Mouse (Mus musculus) embryonic facial prominence, embryonic 13.5 days (tissue): Measurements from ENCODE around the gene Slc18a2. TPM values are rescaled to one million over a fixed set of nuclear protein-coding genes. Genes with fewer than 3 reads are reported as not detected.

Experiments
- ATAC-seq: fragments of 200-750 bp; cut with Nextera tagmentation; 2 replicates; pipeline ENCODE4 v1.8.0; 2017; ENCODE audit warnings: low read depth; ENCODE audit not compliant: insufficient number of reproducible peaks, insufficient read depth, low FRiP score, low TSS enrichment
- H3K27ac ChIP-seq: fragments of 300-500 bp; sonication (generic); 2 replicates; pipeline ENCODE4 v1.5.1; 2015; ENCODE audit warnings: moderate library complexity, mild to moderate bottlenecking, inconsistent platforms
- H3K27me3 ChIP-seq: fragments of 300-500 bp; sonication (generic); 2 replicates; pipeline ENCODE4 v1.6.1; 2015; ENCODE audit warnings: mild to moderate bottlenecking, inconsistent platforms
- H3K36me3 ChIP-seq: fragments of 300-500 bp; sonication (generic); 2 replicates; pipeline ENCODE4 v1.6.1; 2015; ENCODE audit warnings: mild to moderate bottlenecking, inconsistent platforms
- H3K4me1 ChIP-seq: fragments of 300-500 bp; sonication (generic); 2 replicates; pipeline ENCODE4 v1.6.1; 2015; ENCODE audit warnings: inconsistent platforms
- H3K4me2 ChIP-seq: fragments of 300-500 bp; sonication (generic); 2 replicates; pipeline ENCODE4 v1.6.1; 2015; ENCODE audit warnings: moderate library complexity, mild to moderate bottlenecking, inconsistent platforms
- H3K4me3 ChIP-seq: fragments of 300-500 bp; sonication (generic); 2 replicates; pipeline ENCODE4 v1.5.1; 2015; ENCODE audit warnings: mild to moderate bottlenecking, inconsistent platforms
- H3K9ac ChIP-seq: fragments of 300-500 bp; sonication (generic); 2 replicates; pipeline ENCODE4 v1.6.1; 2015; ENCODE audit warnings: mild to moderate bottlenecking, inconsistent platforms
- H3K9me3 ChIP-seq: fragments of 300-500 bp; sonication (generic); 2 replicates; pipeline ENCODE4 v1.6.1; 2016; ENCODE audit warnings: inconsistent platforms
- WGBS: fragments of 180-500 bp; shearing (Covaris S2); methylation state at CpG from one replicate; pipeline ENCODE4 v1.1.7; 2015; ENCODE audit warnings: mixed read lengths; 5-methylcytosine and 5-hydroxymethylcytosine counted together
- polyA plus RNA-seq: library from polyadenylated mRNA; unstranded; fragments of >200 nt; fragmentation: Nextera tagmentation; extraction: Ambion mirVana; gene quantifications from 2 replicates; pipeline ENCODE4 v1.2.1, GENCODE M21; 2015

Slc18a2 gene
- 9.0 and 10.1 TPM in 2 replicates for polyA plus RNA-seq

GRCm38 (mm10) chr19:59260718-59261442, at the start of gene Slc18a2:
Slc18a2 (plus strand) TSS chr19:59260896.
- no peaks in the 10 kb centered on the region for H3K36me3 ChIP-seq
- ATAC-seq = peak; percentile 72; the same call in 1 of the 2 replicates
- WGBS = under 1% methylated on average over 55 of the region's 55 CpGs
- H3K4me2 ChIP-seq = peak within 1 kb of the TSS; percentile 89
- no peak within 1 kb of the TSS for H3K27ac ChIP-seq
- H3K27me3 ChIP-seq = peaks cover 41% of the 10 kb centered on the region
- H3K4me1 ChIP-seq = peaks cover 14% of the 10 kb centered on the region
- H3K9me3 ChIP-seq = peaks cover 5% of the 10 kb centered on the region; the same call in 1 of the 2 replicates
- H3K9ac ChIP-seq = peak within 1 kb of the TSS; percentile 59
- H3K4me3 ChIP-seq = peak within 1 kb of the TSS; percentile 49

- no peak overlapping the region for H3K27ac ChIP-seq
- peaks cover 8% of the 10 kb centered on the region; the same call in 1 of the 2 replicates for H3K27me3 ChIP-seq
- ATAC-seq = no peak
- H3K36me3 ChIP-seq = no peaks in the 10 kb centered on the region
- WGBS = 81% methylated on average over 3 of the region's 3 CpGs
- no peaks in the 10 kb centered on the region for H3K4me1 ChIP-seq
- no peak overlapping the region for H3K9ac ChIP-seq
- no peaks in the 10 kb centered on the region for H3K9me3 ChIP-seq
- H3K4me2 ChIP-seq = no peak overlapping the region
- H3K4me3 ChIP-seq = no peak overlapping the region
Measured at GRCm38 (mm10) chr19:59216891-59217290, 43.8 kb upstream of the Slc18a2 start.

- no peak within 1 kb of the TSS for H3K27ac ChIP-seq
- no peak within 1 kb of the TSS for H3K9ac ChIP-seq
- H3K4me2 ChIP-seq = no peak within 1 kb of the TSS
- WGBS = 86% methylated on average over 8 of the region's 8 CpGs
- H3K36me3 ChIP-seq = no peaks in the 10 kb centered on the region
- H3K9me3 ChIP-seq = no peaks in the 10 kb centered on the region
- peaks cover 8% of the 10 kb centered on the region; the same call in 1 of the 2 replicates for H3K27me3 ChIP-seq
- ATAC-seq = no peak
- H3K4me3 ChIP-seq = no peak within 1 kb of the TSS
- no peaks in the 10 kb centered on the region for H3K4me1 ChIP-seq
Measured at GRCm38 (mm10) chr19:59218991-59219390, 41.7 kb upstream of the Slc18a2 start, which contains the start of gene Kcnk18. Kcnk18 (plus strand) TSS chr19:59219214.

- no peak overlapping the region for H3K9ac ChIP-seq
- ATAC-seq = no peak
- WGBS = 66% methylated on average over 3 of the region's 3 CpGs
- H3K9me3 ChIP-seq = no peaks in the 10 kb centered on the region
- no peak overlapping the region for H3K27ac ChIP-seq
- H3K4me1 ChIP-seq = no peaks in the 10 kb centered on the region
- H3K36me3 ChIP-seq = no peaks in the 10 kb centered on the region
- no peak overlapping the region for H3K4me2 ChIP-seq
- peaks cover 8% of the 10 kb centered on the region; the same call in 1 of the 2 replicates for H3K27me3 ChIP-seq
- H3K4me3 ChIP-seq = no peak overlapping the region
Measured at GRCm38 (mm10) chr19:59221131-59221530, 39.6 kb upstream of the Slc18a2 start.

GRCm38 (mm10) chr19:59228376-59228775, 32.3 kb upstream of the Slc18a2 start:
- no peak overlapping the region for H3K4me2 ChIP-seq
- 69% methylated on average over 3 of the region's 3 CpGs for WGBS

GRCm38 (mm10) chr19:59232786-59233185, 27.9 kb upstream of the Slc18a2 start:
- no peaks in the 10 kb centered on the region for H3K9me3 ChIP-seq
- no peaks in the 10 kb centered on the region for H3K27me3 ChIP-seq
- H3K4me2 ChIP-seq = no peak overlapping the region
- 56% methylated on average over 5 of the region's 5 CpGs for WGBS
- no peak for ATAC-seq
- H3K4me3 ChIP-seq = no peak overlapping the region
- no peaks in the 10 kb centered on the region for H3K36me3 ChIP-seq
- H3K9ac ChIP-seq = no peak overlapping the region
- H3K27ac ChIP-seq = no peak overlapping the region
- H3K4me1 ChIP-seq = no peaks in the 10 kb centered on the region

More at GRCm38 (mm10) chr19:59228376-59228775, 32.3 kb upstream of the Slc18a2 start:
- ATAC-seq = no peak
- H3K9me3 ChIP-seq = no peaks in the 10 kb centered on the region
- H3K27me3 ChIP-seq = no peaks in the 10 kb centered on the region
- no peak overlapping the region for H3K27ac ChIP-seq
- H3K4me1 ChIP-seq = no peaks in the 10 kb centered on the region
- H3K9ac ChIP-seq = no peak overlapping the region
- H3K36me3 ChIP-seq = no peaks in the 10 kb centered on the region
- no peak overlapping the region for H3K4me3 ChIP-seq

- no peak overlapping the region for H3K4me3 ChIP-seq
- 87% methylated on average over 18 of the region's 18 CpGs for WGBS
- no peaks in the 10 kb centered on the region for H3K4me1 ChIP-seq
- ATAC-seq = no peak
- no peaks in the 10 kb centered on the region for H3K27me3 ChIP-seq
- no peaks in the 10 kb centered on the region for H3K9me3 ChIP-seq
- no peaks in the 10 kb centered on the region for H3K36me3 ChIP-seq
- no peak overlapping the region for H3K9ac ChIP-seq
- H3K4me2 ChIP-seq = no peak overlapping the region
- no peak overlapping the region for H3K27ac ChIP-seq
Measured at GRCm38 (mm10) chr19:59235001-59235400, 25.7 kb upstream of the Slc18a2 start.

GRCm38 (mm10) chr19:59236046-59236445, 24.6 kb upstream of the Slc18a2 start:
- Histone ChIP-seq H3K36me3 (no peaks in the 10 kb centered on the region), H3K4me2 (no peak overlapping the region), H3K9me3 (no peaks in the 10 kb centered on the region), H3K4me1 (no peaks in the 10 kb centered on the region), H3K27me3 (no peaks in the 10 kb centered on the region; the same call in 1 of the 2 replicates), H3K4me3 (no peak overlapping the region), H3K9ac (no peak overlapping the region), H3K27ac (no peak overlapping the region)
- WGBS = 76% methylated on average over 6 of the region's 6 CpGs
- 0 out of 2 replicates have a peak, but pooled peaks have one; percentile 5 for ATAC-seq

GRCm38 (mm10) chr19:59238630-59239029, 22.1 kb upstream of the Slc18a2 start:
- Histone ChIP-seq H3K36me3 (no peaks in the 10 kb centered on the region), H3K27ac (no peak overlapping the region), H3K4me2 (no peak overlapping the region), H3K9me3 (no peaks in the 10 kb centered on the region), H3K4me1 (no peaks in the 10 kb centered on the region), H3K9ac (no peak overlapping the region), H3K4me3 (no peak overlapping the region), H3K27me3 (no peaks in the 10 kb centered on the region; the same call in 1 of the 2 replicates)
- ATAC-seq = no peak
- WGBS = 72% methylated on average over 3 of the region's 3 CpGs

- Histone ChIP-seq H3K4me1 (no peaks in the 10 kb centered on the region), H3K27ac (no peak overlapping the region), H3K4me2 (no peak overlapping the region), H3K27me3 (no peaks in the 10 kb centered on the region; the same call in 1 of the 2 replicates), H3K9me3 (no peaks in the 10 kb centered on the region), H3K9ac (no peak overlapping the region), H3K4me3 (no peak overlapping the region), H3K36me3 (no peaks in the 10 kb centered on the region)
- WGBS = 24% methylated on average over 17 of the region's 17 CpGs
- ATAC-seq = no peak
Measured at GRCm38 (mm10) chr19:59239124-59239817, 21.4 kb upstream of the Slc18a2 start.

- no peaks in the 10 kb centered on the region for H3K9me3 ChIP-seq
- no peak for ATAC-seq
- no peak overlapping the region for H3K4me3 ChIP-seq
- no peaks in the 10 kb centered on the region for H3K36me3 ChIP-seq
- H3K9ac ChIP-seq = no peak overlapping the region
- no peaks in the 10 kb centered on the region for H3K4me1 ChIP-seq
- no peaks in the 10 kb centered on the region; the same call in 1 of the 2 replicates for H3K27me3 ChIP-seq
- no peak overlapping the region for H3K27ac ChIP-seq
- WGBS = 84% methylated on average over 4 of the region's 4 CpGs
- H3K4me2 ChIP-seq = no peak overlapping the region
Measured at GRCm38 (mm10) chr19:59241987-59242386, 18.7 kb upstream of the Slc18a2 start.
